Mouse (Mus musculus) midbrain, embryonic 13.5 days (tissue): ENCODE data around the gene Prtg. TPM values are rescaled to one million over a fixed set of nuclear protein-coding genes. Genes with fewer than 3 reads are reported as not detected.

Source experiments
- ATAC-seq: fragments of 200-750 bp; cut with Nextera tagmentation; 2 replicates; pipeline ENCODE4 v1.8.0; 2017; ENCODE audit warnings: mild to moderate bottlenecking, moderate TSS enrichment, moderate library complexity
- H3K27ac ChIP-seq: fragments of 300-500 bp; sonication (generic); 2 replicates; pipeline ENCODE4 v1.5.1; 2015; ENCODE audit warnings: inconsistent platforms, mild to moderate bottlenecking, moderate library complexity
- H3K27me3 ChIP-seq: fragments of 300-500 bp; sonication (generic); 2 replicates; pipeline ENCODE4 v1.6.1; 2015; ENCODE audit warnings: mild to moderate bottlenecking, inconsistent platforms
- H3K36me3 ChIP-seq: fragments of 300-500 bp; sonication (generic); 2 replicates; pipeline ENCODE4 v1.6.1; 2015; ENCODE audit warnings: mild to moderate bottlenecking, inconsistent platforms
- H3K4me1 ChIP-seq: fragments of 300-500 bp; sonication (generic); replicated peaks from 2 replicates; pipeline ENCODE4 v1.6.1; 2015; ENCODE audit warnings: inconsistent platforms
- H3K4me2 ChIP-seq: fragments of 300-500 bp; sonication (generic); replicated peaks from 2 replicates; pipeline ENCODE4 v1.6.1; 2015; ENCODE audit warnings: moderate library complexity, mild to moderate bottlenecking, inconsistent platforms
- H3K4me3 ChIP-seq: fragments of 300-500 bp; sonication (generic); replicated peaks from 2 replicates; pipeline ENCODE4 v1.5.1; 2015; ENCODE audit warnings: mild to moderate bottlenecking, inconsistent platforms
- H3K9ac ChIP-seq: fragments of 300-500 bp; sonication (generic); replicated peaks from 2 replicates; pipeline ENCODE4 v1.6.1; 2015; ENCODE audit warnings: mild to moderate bottlenecking, inconsistent platforms
- H3K9me3 ChIP-seq: fragments of 300-500 bp; sonication (generic); 2 replicates; pipeline ENCODE4 v1.6.1; 2016; ENCODE audit warnings: mild to moderate bottlenecking, inconsistent platforms
- WGBS: fragments of 180-500 bp; shearing (Covaris S2); methylation state at CpG from one replicate; pipeline ENCODE4 v1.1.7; 2015; 5-methylcytosine and 5-hydroxymethylcytosine counted together
- polyA plus RNA-seq: library from polyadenylated mRNA; unstranded; fragments of >200 nt; fragmentation: Nextera tagmentation; extraction: Ambion mirVana; gene quantifications from 2 replicates; pipeline ENCODE4 v1.2.1, GENCODE M21; 2015

Gene Prtg
- polyA plus RNA-seq, 1 experiment from 2014 or later, result 0.63 TPM

DNA sequence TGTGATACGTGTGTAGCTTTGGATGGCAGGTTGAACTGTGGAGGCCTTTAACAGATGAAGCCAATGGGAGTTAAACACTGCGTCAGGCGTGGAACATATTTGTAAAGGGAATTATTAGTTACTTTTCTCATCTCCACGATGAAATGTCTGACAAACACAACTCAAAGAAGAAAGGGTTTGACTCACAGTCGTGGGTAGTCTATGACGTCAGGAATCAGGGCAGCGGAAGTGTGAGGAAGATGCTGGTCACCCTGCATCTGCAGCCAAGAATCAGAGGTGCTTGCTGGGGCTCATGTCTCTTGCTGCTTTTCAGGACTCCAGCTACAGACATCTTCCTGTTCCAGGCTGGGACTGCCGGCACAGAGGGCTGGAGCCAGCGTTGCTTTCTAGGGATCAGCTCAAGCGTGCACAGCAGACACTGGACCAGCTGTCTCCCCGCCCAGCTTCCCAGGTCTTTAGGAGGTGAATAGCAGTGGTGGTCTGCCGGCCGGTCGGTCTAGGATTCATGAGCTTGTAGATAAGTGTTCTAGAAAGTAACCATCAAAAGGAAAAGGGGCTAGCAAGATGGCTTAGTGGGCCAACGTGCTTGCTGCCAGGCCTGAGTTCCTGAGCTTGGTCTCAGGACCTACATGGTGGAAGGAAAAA is 32.8 kb downstream of the Prtg start:
- H3K36me3 ChIP-seq, result no peaks in the 10 kb centered on the region
- H3K9ac ChIP-seq, result no peak overlapping the region
- H3K27me3 ChIP-seq, result no peaks in the 10 kb centered on the region
- 85% methylated on average over 15 of the region's 15 CpGs for WGBS
- H3K4me1 ChIP-seq, result peaks cover 12% of the 10 kb centered on the region
- no peaks in the 10 kb centered on the region for H3K9me3 ChIP-seq
- ATAC-seq, result no peak
- H3K4me2 ChIP-seq, result no peak overlapping the region
- H3K27ac ChIP-seq, result no peak overlapping the region
- H3K4me3 ChIP-seq, result no peak overlapping the region

DNA sequence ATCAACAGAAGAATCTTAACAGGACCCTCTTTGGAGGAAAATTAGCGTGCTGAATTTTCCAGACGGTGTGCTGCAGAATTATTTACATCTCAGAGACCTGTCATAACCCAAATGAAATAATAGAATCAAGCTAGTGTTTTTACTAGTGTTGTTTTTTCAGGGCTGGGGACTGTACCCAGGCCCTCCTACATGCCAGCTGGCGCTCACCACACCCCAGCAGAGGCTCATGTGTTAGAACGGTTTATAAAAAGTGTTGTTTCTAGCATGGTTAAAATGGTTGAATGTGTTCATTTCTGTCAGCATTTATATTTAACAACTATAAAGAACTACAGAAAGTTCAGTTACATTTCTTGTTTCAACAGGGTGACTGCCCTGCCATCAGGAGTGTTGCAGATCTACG is 37.8 kb downstream of the Prtg start:
- H3K9ac ChIP-seq, result no peak overlapping the region
- H3K4me2 ChIP-seq, result no peak overlapping the region
- no peaks in the 10 kb centered on the region for H3K9me3 ChIP-seq
- H3K4me1 ChIP-seq, result no peaks in the 10 kb centered on the region
- no peak overlapping the region for H3K27ac ChIP-seq
- H3K36me3 ChIP-seq, result peaks cover 4% of the 10 kb centered on the region
- ATAC-seq, result no peak
- H3K27me3 ChIP-seq, result no peaks in the 10 kb centered on the region
- WGBS, result 96% methylated on average over 5 of the region's 5 CpGs
- H3K4me3 ChIP-seq, result no peak overlapping the region

GRCm38 (mm10) chr9:72846160-72846559 is 39.5 kb downstream of the Prtg start:
- no peak overlapping the region for H3K9ac ChIP-seq
- no peaks in the 10 kb centered on the region for H3K9me3 ChIP-seq
- H3K4me2 ChIP-seq, result no peak overlapping the region
- no peak overlapping the region for H3K4me3 ChIP-seq
- H3K27ac ChIP-seq, result no peak overlapping the region
- H3K4me1 ChIP-seq, result no peaks in the 10 kb centered on the region
- H3K27me3 ChIP-seq, result no peaks in the 10 kb centered on the region
- WGBS, result 88% methylated on average over 4 of the region's 4 CpGs
- peaks cover 6% of the 10 kb centered on the region for H3K36me3 ChIP-seq
- no peak for ATAC-seq

DNA sequence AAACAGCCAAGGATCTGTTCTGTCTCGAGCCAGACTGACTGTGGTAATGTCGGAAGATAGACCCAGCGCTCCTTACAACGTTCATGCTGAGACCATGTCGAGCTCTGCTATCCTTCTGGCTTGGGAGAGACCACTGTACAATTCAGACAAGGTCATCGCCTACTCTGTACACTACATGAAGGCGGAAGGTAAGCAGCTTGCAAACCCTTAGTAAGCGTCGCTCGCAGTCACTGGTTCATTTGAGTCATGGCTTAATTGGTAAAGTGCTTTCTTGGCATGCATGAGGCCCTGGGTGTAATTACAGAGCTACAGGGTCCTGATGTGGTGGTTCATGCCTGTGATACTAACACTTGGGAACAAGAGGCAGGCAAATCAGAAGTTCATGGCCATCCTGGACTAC is 44.9 kb downstream of the Prtg start:
- H3K4me1 ChIP-seq, result peaks cover 19% of the 10 kb centered on the region

DNA sequence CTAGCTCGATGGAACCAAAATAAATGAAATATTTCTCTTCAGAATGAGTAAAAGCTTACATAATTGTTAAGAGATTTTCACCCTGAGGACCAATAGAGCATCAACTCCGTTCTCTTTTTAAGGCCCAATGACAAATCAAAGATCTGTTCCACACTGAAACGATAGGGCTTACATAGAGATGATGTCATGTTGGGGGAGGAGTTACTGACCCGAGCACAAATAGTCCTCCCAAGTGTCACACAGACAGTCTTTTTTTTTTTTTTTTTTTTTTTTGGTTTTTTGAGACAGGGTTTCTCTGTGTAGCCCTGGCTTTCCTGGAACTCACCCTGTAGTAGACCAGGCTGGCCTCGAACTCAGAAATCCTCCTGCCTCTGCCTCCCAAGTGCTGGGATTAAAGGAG is 45.3 kb downstream of the Prtg start:
- Histone ChIP-seq H3K27ac (no peak overlapping the region), H3K9ac (no peak overlapping the region), H3K36me3 (peaks cover 6% of the 10 kb centered on the region), H3K4me2 (no peak overlapping the region), H3K27me3 (0 out of 2 replicates have a peak, but pooled peaks cover 4% of the 10 kb centered on the region), H3K4me3 (no peak overlapping the region), H3K9me3 (no peaks in the 10 kb centered on the region), H3K4me1 (peaks cover 19% of the 10 kb centered on the region)
- 91% methylated on average over 5 of the region's 5 CpGs for WGBS
- ATAC-seq, result no peak

More for the DNA sequence above, 44.9 kb downstream of the Prtg start:
- Histone ChIP-seq H3K27ac (no peak overlapping the region), H3K27me3 (0 out of 2 replicates have a peak, but pooled peaks cover 4% of the 10 kb centered on the region), H3K36me3 (peaks cover 6% of the 10 kb centered on the region), H3K4me3 (no peak overlapping the region), H3K9me3 (no peaks in the 10 kb centered on the region), H3K4me2 (no peak overlapping the region), H3K9ac (no peak overlapping the region)
- whole genome bisulfite sequencing, result 97% methylated on average over 10 of the region's 10 CpGs
- ATAC-seq, result no peak

GRCm38 (mm10) chr9:72853681-72854190 is 47.1 kb downstream of the Prtg start:
- ATAC-seq, result peak; percentile 88

DNA sequence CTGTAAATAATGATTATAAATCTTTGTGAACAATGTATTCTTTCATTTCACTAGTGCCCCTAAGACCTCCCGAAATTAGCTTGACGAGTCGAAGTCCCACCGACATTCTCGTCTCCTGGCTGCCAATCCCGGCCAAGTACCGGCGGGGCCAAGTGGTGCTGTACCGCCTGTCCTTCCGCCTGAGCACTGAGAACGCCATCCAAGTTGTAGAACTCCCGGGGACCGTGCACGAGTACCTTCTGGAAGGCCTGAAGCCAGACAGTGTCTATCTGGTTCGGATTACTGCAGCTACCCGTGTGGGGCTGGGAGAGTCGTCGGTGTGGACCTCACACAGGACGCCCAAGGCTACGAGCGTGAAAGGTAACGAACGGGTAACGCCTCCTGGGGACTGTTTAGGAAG is 50.0 kb downstream of the Prtg start:
- Histone ChIP-seq H3K27ac (no peak overlapping the region), H3K27me3 (0 out of 2 replicates have a peak, but pooled peaks cover under 1% of the 10 kb centered on the region), H3K9ac (no peak overlapping the region), H3K4me1 (peaks cover 19% of the 10 kb centered on the region), H3K9me3 (no peaks in the 10 kb centered on the region), H3K36me3 (0 out of 2 replicates have a peak, but pooled peaks cover 6% of the 10 kb centered on the region), H3K4me3 (no peak overlapping the region), H3K4me2 (no peak overlapping the region)
- 95% methylated on average over 24 of the region's 24 CpGs for WGBS
- no peak for ATAC-seq

More at GRCm38 (mm10) chr9:72853681-72854190, 47.1 kb downstream of the Prtg start:
- 0 out of 2 replicates have a peak overlapping the region, but pooled peaks have one; percentile 17 for H3K27ac ChIP-seq
- no peaks in the 10 kb centered on the region for H3K9me3 ChIP-seq
- H3K27me3 ChIP-seq, result 0 out of 2 replicates have a peak, but pooled peaks cover 4% of the 10 kb centered on the region
- peak overlapping the region; percentile 32; the same call in 1 of the 2 replicates for H3K9ac ChIP-seq
- peaks cover 19% of the 10 kb centered on the region for H3K4me1 ChIP-seq
- H3K36me3 ChIP-seq, result peaks cover 8% of the 10 kb centered on the region
- 10% methylated on average over 13 of the region's 13 CpGs for WGBS
- peak overlapping the region; percentile 3; the same call in 1 of the 2 replicates for H3K4me3 ChIP-seq
- peak overlapping the region; percentile 35 for H3K4me2 ChIP-seq

DNA sequence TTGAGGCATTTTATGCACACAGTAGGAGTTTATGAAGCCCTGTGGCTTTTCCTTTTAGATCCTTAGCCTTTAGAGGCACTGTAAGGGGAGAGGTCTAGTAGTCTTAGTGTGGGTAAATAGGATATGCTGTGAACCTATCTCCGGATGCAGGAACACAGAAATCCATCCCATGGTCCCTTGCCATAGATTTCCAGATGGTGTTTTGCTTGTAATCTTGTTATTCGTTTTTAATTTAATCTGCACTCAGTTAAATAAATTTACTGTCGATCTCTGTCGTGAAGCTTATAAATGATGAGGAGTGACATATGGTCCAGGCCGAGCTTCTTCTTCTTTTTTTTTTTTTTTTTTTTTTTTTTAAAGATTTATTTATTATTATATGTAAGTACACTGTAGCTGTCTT is 54.1 kb downstream of the Prtg start:
- 0 out of 2 replicates have a peak, but pooled peaks cover 6% of the 10 kb centered on the region for H3K36me3 ChIP-seq
- no peak for ATAC-seq
- H3K4me2 ChIP-seq, result no peak overlapping the region
- no peaks in the 10 kb centered on the region for H3K4me1 ChIP-seq
- no peak overlapping the region for H3K27ac ChIP-seq
- H3K27me3 ChIP-seq, result no peaks in the 10 kb centered on the region
- H3K9ac ChIP-seq, result no peak overlapping the region
- WGBS, result 91% methylated on average over 5 of the region's 5 CpGs
- H3K9me3 ChIP-seq, result no peaks in the 10 kb centered on the region
- H3K4me3 ChIP-seq, result no peak overlapping the region

DNA sequence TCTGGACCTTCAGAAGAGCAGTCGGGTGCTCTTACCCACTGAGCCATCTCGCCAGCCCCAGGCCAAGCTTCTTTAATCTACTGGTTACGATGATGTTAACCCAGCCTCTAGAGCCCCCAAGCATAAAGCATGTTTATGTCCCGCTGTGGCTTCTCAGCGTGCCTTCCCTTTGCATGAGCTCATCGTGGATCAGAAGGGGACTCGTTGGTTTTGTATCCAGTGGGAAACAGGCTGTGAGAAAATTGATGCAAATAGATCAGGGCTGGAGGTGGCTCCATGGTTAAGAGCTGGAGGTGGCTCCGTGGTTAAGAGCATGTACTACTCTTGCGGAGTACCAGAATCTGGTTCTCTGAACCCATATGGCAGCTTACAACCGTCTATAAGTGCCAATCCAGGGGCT is 54.6 kb downstream of the Prtg start:
- Histone ChIP-seq H3K9ac (no peak overlapping the region), H3K27me3 (no peaks in the 10 kb centered on the region), H3K9me3 (no peaks in the 10 kb centered on the region), H3K27ac (no peak overlapping the region), H3K4me1 (no peaks in the 10 kb centered on the region), H3K36me3 (0 out of 2 replicates have a peak, but pooled peaks cover 6% of the 10 kb centered on the region), H3K4me3 (no peak overlapping the region), H3K4me2 (no peak overlapping the region)
- no peak for ATAC-seq
- WGBS, result 86% methylated on average over 10 of the region's 10 CpGs

- ATAC-seq, result no peak
- Histone ChIP-seq H3K36me3 (0 out of 2 replicates have a peak, but pooled peaks cover 6% of the 10 kb centered on the region), H3K4me1 (no peaks in the 10 kb centered on the region), H3K9ac (no peak overlapping the region), H3K4me2 (no peak overlapping the region), H3K27me3 (no peaks in the 10 kb centered on the region), H3K9me3 (no peaks in the 10 kb centered on the region), H3K4me3 (no peak overlapping the region), H3K27ac (no peak overlapping the region)
- WGBS, result 87% methylated on average over 11 of the region's 11 CpGs
Observed at GRCm38 (mm10) chr9:72862186-72862585, 55.5 kb downstream of the Prtg start.

DNA sequence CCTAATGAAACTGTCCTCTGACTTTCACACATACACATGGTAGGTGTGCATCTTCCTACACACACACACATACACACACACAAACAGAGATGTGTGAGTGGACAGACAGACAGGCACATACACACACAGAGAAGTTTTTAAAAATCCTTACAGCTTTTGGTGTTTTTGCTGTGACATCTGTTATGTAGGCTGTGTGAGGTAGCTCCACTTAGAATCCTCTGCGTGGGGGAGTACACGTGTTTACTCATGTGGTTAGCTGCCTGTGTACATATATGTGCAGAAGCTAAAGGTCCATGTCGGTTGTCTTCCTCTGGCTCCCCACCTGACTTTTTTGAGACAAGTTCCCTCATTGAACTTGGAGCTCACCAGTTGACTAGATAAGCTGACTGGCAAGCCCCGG is 56.3 kb downstream of the Prtg start:
- no peak overlapping the region for H3K9ac ChIP-seq
- no peaks in the 10 kb centered on the region for H3K27me3 ChIP-seq
- no peak for ATAC-seq
- H3K4me2 ChIP-seq, result no peak overlapping the region
- H3K27ac ChIP-seq, result no peak overlapping the region
- H3K36me3 ChIP-seq, result 0 out of 2 replicates have a peak, but pooled peaks cover 6% of the 10 kb centered on the region
- 91% methylated on average over 4 of the region's 4 CpGs for WGBS
- no peaks in the 10 kb centered on the region for H3K4me1 ChIP-seq
- H3K4me3 ChIP-seq, result no peak overlapping the region
- H3K9me3 ChIP-seq, result no peaks in the 10 kb centered on the region

DNA sequence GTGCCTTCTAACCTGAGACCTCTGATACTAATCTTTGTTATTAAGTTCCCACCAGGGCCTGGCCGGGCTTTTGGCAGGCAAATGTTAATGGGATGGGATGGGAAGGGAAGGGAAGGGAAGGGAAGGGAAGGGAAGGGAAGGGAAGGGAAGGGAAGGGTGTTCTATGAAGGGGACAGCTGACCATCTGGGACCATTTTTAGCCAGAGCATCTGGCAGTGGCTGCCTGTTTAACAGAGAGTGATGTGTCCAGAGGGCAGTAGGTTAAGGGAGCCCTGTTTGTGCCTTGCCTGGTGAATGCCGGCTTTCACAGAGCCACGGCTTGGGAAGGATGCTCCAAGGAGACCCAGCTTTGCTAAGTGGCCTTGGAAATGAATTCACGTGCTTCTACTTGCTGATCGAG is 57.1 kb downstream of the Prtg start:
- Histone ChIP-seq H3K9ac (no peak overlapping the region), H3K9me3 (no peaks in the 10 kb centered on the region), H3K4me2 (no peak overlapping the region), H3K27me3 (no peaks in the 10 kb centered on the region), H3K36me3 (0 out of 2 replicates have a peak, but pooled peaks cover 4% of the 10 kb centered on the region), H3K27ac (no peak overlapping the region), H3K4me3 (no peak overlapping the region), H3K4me1 (no peaks in the 10 kb centered on the region)
- WGBS, result 53% methylated on average over 4 of the region's 5 CpGs
- no peak for ATAC-seq
